Mouse (Mus musculus): ENCODE results near the gene Mex3d.

GRCm38 (mm10) chr10:80371411-80371966 lies 16.0 kb downstream of the Mex3d start:
- TF ChIP-seq CTCF (IDR thresholded peaks at IDR 0.05; ENCODE audit: control insufficient read depth, insufficient read depth, insufficient replicate concordance, low read depth, low read length) (no peak), POLR2A (IDR thresholded peaks at IDR 0.05; ENCODE audit: control insufficient read depth, low read depth, low read length) (no peak)

All from testis, adult 2 months (tissue).